Mouse (Mus musculus) heart, embryonic 15.5 days (tissue): ENCODE results near the gene Fbxw11. TPM values are rescaled to one million over a fixed set of nuclear protein-coding genes. Genes with fewer than 3 reads are reported as not detected.

Experiments used
- ATAC-seq: fragments of 200-750 bp; cut with Nextera tagmentation; replicated peaks from 2 replicates; pipeline ENCODE4 v1.8.0; 2017; ENCODE audit warnings: low read depth, moderate TSS enrichment; ENCODE audit not compliant: insufficient number of reproducible peaks, insufficient read depth, low FRiP score
- H3K27ac ChIP-seq: fragments of 300-500 bp; sonication (generic); 2 replicates; pipeline ENCODE4 v1.5.1; 2015; ENCODE audit warnings: mild to moderate bottlenecking, inconsistent platforms
- H3K27me3 ChIP-seq: fragments of 300-500 bp; sonication (generic); 2 replicates; pipeline ENCODE4 v1.6.1; 2015; ENCODE audit warnings: inconsistent platforms
- H3K36me3 ChIP-seq: fragments of 300-500 bp; sonication (generic); 2 replicates; pipeline ENCODE4 v1.6.1; 2015; ENCODE audit warnings: mild to moderate bottlenecking, inconsistent platforms
- H3K4me1 ChIP-seq: fragments of 300-500 bp; sonication (generic); replicated peaks from 2 replicates; pipeline ENCODE4 v1.6.1; 2015; ENCODE audit warnings: inconsistent platforms
- H3K4me2 ChIP-seq: fragments of 300-500 bp; sonication (generic); 2 replicates; pipeline ENCODE4 v1.6.1; 2015; ENCODE audit warnings: inconsistent platforms, mild to moderate bottlenecking, moderate library complexity
- H3K4me3 ChIP-seq: fragments of 300-500 bp; sonication (generic); 2 replicates; pipeline ENCODE4 v1.5.1; 2015; ENCODE audit warnings: mild to moderate bottlenecking, inconsistent platforms
- H3K9ac ChIP-seq: fragments of 300-500 bp; sonication (generic); 2 replicates; pipeline ENCODE4 v1.6.1; 2015; ENCODE audit warnings: mild to moderate bottlenecking, inconsistent platforms
- H3K9me3 ChIP-seq: fragments of 300-500 bp; sonication (generic); replicated peaks from 2 replicates; pipeline ENCODE4 v1.6.1; 2016; ENCODE audit warnings: inconsistent platforms
- whole genome bisulfite sequencing: fragments of 180-500 bp; shearing (Covaris S2); methylation state at CpG from one replicate; pipeline ENCODE4 v1.1.7; 2015; ENCODE audit warnings: mixed read lengths; 5-methylcytosine and 5-hydroxymethylcytosine counted together
- polyA plus RNA-seq: library from polyadenylated mRNA; unstranded; fragments of >200 nt; fragmentation: Nextera tagmentation; extraction: Ambion mirVana; gene quantifications from 2 replicates; pipeline ENCODE4 v1.2.1, GENCODE M21; 2015

The Fbxw11 gene
- polyA plus RNA-seq, 1 experiment from 2014 or later, result 58.8 TPM

GRCm38 (mm10) chr11:32625677-32626076, 16.8 kb upstream of the Fbxw11 start:
- ATAC-seq, result no peak
- Histone ChIP-seq H3K4me2 (no peak overlapping the region), H3K4me1 (peaks cover 4% of the 10 kb centered on the region), H3K27ac (no peak overlapping the region), H3K4me3 (no peak overlapping the region), H3K36me3 (no peaks in the 10 kb centered on the region), H3K27me3 (no peaks in the 10 kb centered on the region), H3K9ac (no peak overlapping the region), H3K9me3 (no peaks in the 10 kb centered on the region)
- 46% methylated on average over 1 of the region's 1 CpGs for WGBS

GRCm38 (mm10) chr11:32626079-32626478, 16.4 kb upstream of the Fbxw11 start:
- Histone ChIP-seq H3K36me3 (no peaks in the 10 kb centered on the region), H3K4me2 (no peak overlapping the region), H3K27ac (no peak overlapping the region), H3K4me3 (no peak overlapping the region), H3K27me3 (no peaks in the 10 kb centered on the region), H3K4me1 (peaks cover 4% of the 10 kb centered on the region), H3K9ac (no peak overlapping the region), H3K9me3 (no peaks in the 10 kb centered on the region)
- no peak for ATAC-seq
- 80% methylated on average over 6 of the region's 6 CpGs for WGBS

- H3K4me3 ChIP-seq, result no peak overlapping the region
- ATAC-seq, result no peak
- no peaks in the 10 kb centered on the region for H3K36me3 ChIP-seq
- WGBS, result 73% methylated on average over 6 of the region's 6 CpGs
- H3K4me2 ChIP-seq, result no peak overlapping the region
- H3K4me1 ChIP-seq, result no peaks in the 10 kb centered on the region
- H3K9ac ChIP-seq, result no peak overlapping the region
- no peak overlapping the region for H3K27ac ChIP-seq
- no peaks in the 10 kb centered on the region for H3K9me3 ChIP-seq
- no peaks in the 10 kb centered on the region for H3K27me3 ChIP-seq
Measured at GRCm38 (mm10) chr11:32627900-32628299, 14.6 kb upstream of the Fbxw11 start.

- no peaks in the 10 kb centered on the region for H3K4me1 ChIP-seq
- 77% methylated on average over 4 of the region's 4 CpGs for WGBS
- no peak overlapping the region for H3K4me3 ChIP-seq
- no peak overlapping the region for H3K4me2 ChIP-seq
- no peak for ATAC-seq
- H3K36me3 ChIP-seq, result no peaks in the 10 kb centered on the region
- H3K9ac ChIP-seq, result no peak overlapping the region
- H3K27me3 ChIP-seq, result no peaks in the 10 kb centered on the region
- H3K27ac ChIP-seq, result no peak overlapping the region
- no peaks in the 10 kb centered on the region for H3K9me3 ChIP-seq
Measured at GRCm38 (mm10) chr11:32629713-32630211, 12.8 kb upstream of the Fbxw11 start.

- 89% methylated on average over 5 of the region's 5 CpGs for WGBS
- no peak for ATAC-seq
- peaks cover 9% of the 10 kb centered on the region for H3K4me1 ChIP-seq
Measured at GRCm38 (mm10) chr11:32632671-32633070, 9.9 kb upstream of the Fbxw11 start.

GRCm38 (mm10) chr11:32633542-32633941, 9.0 kb upstream of the Fbxw11 start:
- Histone ChIP-seq H3K27me3 (no peaks in the 10 kb centered on the region), H3K27ac (no peak overlapping the region), H3K36me3 (no peaks in the 10 kb centered on the region), H3K4me3 (no peak overlapping the region), H3K4me1 (peaks cover 11% of the 10 kb centered on the region), H3K9me3 (no peaks in the 10 kb centered on the region), H3K4me2 (no peak overlapping the region), H3K9ac (no peak overlapping the region)
- 70% methylated on average over 3 of the region's 3 CpGs for WGBS
- no peak for ATAC-seq

More at GRCm38 (mm10) chr11:32632671-32633070, 9.9 kb upstream of the Fbxw11 start:
- H3K4me3 ChIP-seq, result no peak overlapping the region
- H3K27me3 ChIP-seq, result no peaks in the 10 kb centered on the region
- no peak overlapping the region for H3K9ac ChIP-seq
- H3K4me2 ChIP-seq, result no peak overlapping the region
- no peaks in the 10 kb centered on the region for H3K36me3 ChIP-seq
- H3K27ac ChIP-seq, result no peak overlapping the region
- H3K9me3 ChIP-seq, result no peaks in the 10 kb centered on the region

GRCm38 (mm10) chr11:32634143-32634542, 8.4 kb upstream of the Fbxw11 start:
- Histone ChIP-seq H3K27me3 (no peaks in the 10 kb centered on the region), H3K36me3 (no peaks in the 10 kb centered on the region), H3K4me1 (peaks cover 11% of the 10 kb centered on the region), H3K9me3 (no peaks in the 10 kb centered on the region), H3K27ac (no peak overlapping the region), H3K9ac (no peak overlapping the region), H3K4me3 (no peak overlapping the region), H3K4me2 (no peak overlapping the region)
- 65% methylated on average over 2 of the region's 2 CpGs for WGBS
- ATAC-seq, result no peak

GRCm38 (mm10) chr11:32634842-32635241, 7.7 kb upstream of the Fbxw11 start:
- Histone ChIP-seq H3K27me3 (no peaks in the 10 kb centered on the region), H3K4me2 (no peak overlapping the region), H3K4me1 (peaks cover 11% of the 10 kb centered on the region), H3K36me3 (no peaks in the 10 kb centered on the region), H3K27ac (no peak overlapping the region), H3K4me3 (no peak overlapping the region), H3K9ac (no peak overlapping the region), H3K9me3 (no peaks in the 10 kb centered on the region)
- 42% methylated on average over 2 of the region's 2 CpGs for WGBS
- no peak for ATAC-seq

GRCm38 (mm10) chr11:32636275-32636674, 6.2 kb upstream of the Fbxw11 start:
- no peak for ATAC-seq
- Histone ChIP-seq H3K9me3 (no peaks in the 10 kb centered on the region), H3K27me3 (no peaks in the 10 kb centered on the region), H3K36me3 (no peaks in the 10 kb centered on the region), H3K4me1 (peaks cover 20% of the 10 kb centered on the region), H3K27ac (no peak overlapping the region), H3K9ac (no peak overlapping the region), H3K4me3 (no peak overlapping the region), H3K4me2 (no peak overlapping the region)
- 32% methylated on average over 4 of the region's 4 CpGs for WGBS

- 83% methylated on average over 8 of the region's 8 CpGs for WGBS
Measured at GRCm38 (mm10) chr11:32638521-32639255, 3.8 kb upstream of the Fbxw11 start.

GRCm38 (mm10) chr11:32640617-32641016, 1.9 kb upstream of the Fbxw11 start:
- H3K4me2 ChIP-seq, result peak overlapping the region; percentile 74; the same call in 1 of the 2 replicates
- peaks cover 30% of the 10 kb centered on the region for H3K4me1 ChIP-seq
- H3K4me3 ChIP-seq, result no peak overlapping the region
- no peaks in the 10 kb centered on the region for H3K36me3 ChIP-seq
- no peak overlapping the region for H3K9ac ChIP-seq
- WGBS, result 77% methylated on average over 4 of the region's 4 CpGs
- H3K27me3 ChIP-seq, result no peaks in the 10 kb centered on the region
- H3K27ac ChIP-seq, result no peak overlapping the region
- no peaks in the 10 kb centered on the region for H3K9me3 ChIP-seq
- no peak for ATAC-seq

More at GRCm38 (mm10) chr11:32638521-32639255, 3.8 kb upstream of the Fbxw11 start:
- H3K9ac ChIP-seq, result no peak overlapping the region
- H3K4me1 ChIP-seq, result peaks cover 24% of the 10 kb centered on the region
- no peak overlapping the region for H3K4me3 ChIP-seq
- no peak for ATAC-seq
- H3K9me3 ChIP-seq, result no peaks in the 10 kb centered on the region
- H3K27me3 ChIP-seq, result no peaks in the 10 kb centered on the region
- H3K27ac ChIP-seq, result no peak overlapping the region
- no peak overlapping the region for H3K4me2 ChIP-seq
- H3K36me3 ChIP-seq, result no peaks in the 10 kb centered on the region
